Mouse (Mus musculus): Measurements from ENCODE around the gene Arhgef25.

The Arhgef25 gene

GRCm38 (mm10) chr10:127189651-127190381, at the start of gene Arhgef25:
Arhgef25 (minus strand) TSS chr10:127190083.
- DNase-seq (ENCODE audit: low spot score) = no peak

DNA sequence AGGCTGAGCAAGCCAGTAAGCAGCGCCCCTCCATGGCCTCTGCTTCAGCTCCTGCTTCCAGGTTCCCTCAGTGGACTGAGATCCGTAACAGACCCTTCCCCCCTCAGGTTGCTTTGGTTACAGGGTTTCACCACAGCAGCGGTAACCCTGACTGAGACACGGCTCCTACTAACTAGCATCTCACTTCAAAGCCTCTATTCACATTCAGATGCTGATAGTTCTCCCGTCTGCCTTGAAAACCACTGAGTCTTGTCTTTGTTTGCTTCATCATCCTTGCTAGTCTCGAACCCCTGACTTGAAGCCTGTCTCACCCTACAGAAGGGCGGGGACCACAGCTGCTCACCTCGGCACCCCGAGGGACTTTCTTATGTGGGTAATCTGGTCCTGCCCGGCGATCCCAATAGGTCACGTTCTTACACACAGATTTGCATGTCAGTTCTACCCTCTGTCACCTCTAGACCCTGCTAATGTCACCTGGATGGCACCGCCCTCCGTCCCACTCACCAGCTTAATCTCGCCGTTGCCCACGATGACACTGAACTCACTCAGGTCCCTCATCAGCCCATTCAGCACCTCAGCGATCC, 48.5 kb upstream of the Arhgef25 start:
- DNase-seq (ENCODE audit: low spot score) = no peak

GRCm38 (mm10) chr10:127236541-127236940, 46.7 kb upstream of the Arhgef25 start:
- no peak for DNase-seq (ENCODE audit: low spot score)

GRCm38 (mm10) chr10:127233141-127233540, 43.3 kb upstream of the Arhgef25 start:
- DNase-seq (ENCODE audit: low spot score) = no peak

DNA sequence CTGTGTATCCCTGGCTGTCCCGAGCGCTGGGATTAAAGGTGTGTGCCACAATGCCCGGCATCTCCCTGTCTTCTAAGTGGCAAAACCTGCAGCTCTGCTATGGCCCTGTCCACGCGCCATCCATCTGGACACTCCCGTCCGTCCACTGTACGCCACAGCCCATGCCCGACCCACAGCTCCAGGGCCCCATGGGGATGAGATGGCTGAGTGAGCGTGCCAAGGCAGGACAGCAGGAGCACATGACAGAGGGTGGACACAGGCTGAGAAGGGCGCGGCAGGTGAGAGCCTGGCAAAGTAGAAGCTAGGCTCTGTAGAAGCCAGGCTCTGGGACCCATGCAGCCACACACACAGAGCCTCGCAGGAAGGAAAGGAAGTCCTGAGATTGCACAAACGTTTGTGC, 41.9 kb upstream of the Arhgef25 start:
- no peak for DNase-seq (ENCODE audit: low spot score)

DNA sequence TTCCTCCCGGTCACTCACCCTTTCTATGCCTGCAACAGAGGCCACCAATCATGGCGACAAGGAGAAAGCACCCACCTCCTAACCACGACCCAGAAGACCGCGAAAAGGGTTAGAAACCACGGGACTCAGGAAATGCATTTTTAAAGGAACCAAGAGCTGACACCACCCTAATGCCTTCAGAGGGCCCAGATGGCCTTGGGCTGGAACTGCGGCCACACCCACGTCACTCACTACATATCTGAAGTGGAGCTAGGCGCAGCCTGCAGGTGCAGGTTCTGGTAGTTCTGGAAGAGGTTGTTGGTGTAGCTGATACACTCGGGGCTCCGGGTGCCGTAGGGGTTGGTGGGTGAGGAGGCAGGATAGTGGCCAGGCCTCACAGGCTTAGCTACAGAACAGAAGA, 40.8 kb upstream of the Arhgef25 start:
- DNase-seq (ENCODE audit: low spot score) = no peak

- DNase-seq (ENCODE audit: low spot score) = peak; percentile 47
Observed at GRCm38 (mm10) chr10:127228897-127229296, 39.0 kb upstream of the Arhgef25 start.

DNA sequence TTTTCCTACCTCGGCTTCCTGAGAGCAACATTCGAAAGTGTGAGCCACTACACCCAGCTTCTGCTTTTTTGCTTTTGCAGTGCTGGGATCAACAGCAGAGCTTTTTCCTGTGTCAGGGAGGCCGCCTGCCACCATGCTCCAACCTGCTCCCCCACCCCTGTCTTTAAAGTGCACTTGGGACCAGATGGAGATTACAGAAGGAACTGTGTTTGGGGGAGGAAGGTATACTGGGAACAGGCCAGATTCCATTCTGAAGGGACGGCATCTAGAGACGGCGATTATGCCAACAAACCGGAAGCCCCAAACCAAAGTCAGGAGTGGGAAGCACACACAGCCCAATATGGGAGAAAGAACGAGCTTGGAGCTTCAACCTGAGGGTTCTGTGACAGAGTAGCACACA, 37.3 kb upstream of the Arhgef25 start:
- no peak for DNase-seq (ENCODE audit: low spot score)

DNA sequence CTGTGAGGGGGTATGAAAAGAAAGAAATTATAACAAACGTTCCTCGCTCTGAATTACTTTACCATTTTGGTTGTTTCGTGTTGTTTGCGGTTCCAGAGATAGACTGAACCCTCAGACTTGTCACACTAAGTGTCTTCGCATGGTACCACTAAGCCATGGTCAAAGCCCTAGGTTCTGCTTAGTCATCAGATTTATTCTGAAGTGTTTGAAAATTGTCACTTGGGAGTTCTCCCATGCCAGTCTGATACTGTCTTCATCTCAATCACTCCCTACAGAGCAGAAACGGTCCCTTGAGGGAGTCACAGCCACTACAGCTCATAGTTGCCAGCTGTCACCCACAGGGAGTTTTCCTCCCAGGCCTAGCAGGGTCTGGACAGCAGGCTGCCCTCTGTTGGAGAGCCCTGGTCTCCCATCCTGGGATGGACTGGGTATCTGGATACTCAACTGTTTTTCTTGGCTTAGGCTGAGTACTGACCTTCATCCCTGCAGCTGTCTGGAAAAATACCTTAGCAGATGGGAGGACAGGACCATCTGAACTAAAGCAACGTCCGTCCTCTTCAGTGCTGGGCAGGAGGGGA, 36.5 kb upstream of the Arhgef25 start:
- no peak for DNase-seq (ENCODE audit: low spot score)

DNA sequence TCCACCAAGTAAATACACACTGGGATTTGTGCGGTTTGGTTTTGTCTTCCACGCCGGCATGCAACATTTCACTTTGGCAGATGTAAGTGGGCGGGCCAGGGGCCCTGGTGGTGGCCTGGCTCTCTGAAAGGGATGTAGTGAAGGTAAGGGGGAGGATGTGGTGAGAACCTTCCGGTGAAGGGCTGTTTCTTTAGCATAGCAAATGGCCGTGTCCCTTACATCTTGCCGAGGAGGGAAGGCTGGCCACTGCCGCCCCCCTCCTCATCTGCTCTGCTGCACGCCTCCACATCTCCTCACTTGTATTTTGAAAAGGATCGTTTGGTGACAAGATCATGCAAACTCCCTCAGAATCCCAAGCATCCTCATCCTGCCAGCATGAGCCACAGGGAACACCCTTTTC, 35.8 kb upstream of the Arhgef25 start:
- no peak for DNase-seq (ENCODE audit: low spot score)

DNA sequence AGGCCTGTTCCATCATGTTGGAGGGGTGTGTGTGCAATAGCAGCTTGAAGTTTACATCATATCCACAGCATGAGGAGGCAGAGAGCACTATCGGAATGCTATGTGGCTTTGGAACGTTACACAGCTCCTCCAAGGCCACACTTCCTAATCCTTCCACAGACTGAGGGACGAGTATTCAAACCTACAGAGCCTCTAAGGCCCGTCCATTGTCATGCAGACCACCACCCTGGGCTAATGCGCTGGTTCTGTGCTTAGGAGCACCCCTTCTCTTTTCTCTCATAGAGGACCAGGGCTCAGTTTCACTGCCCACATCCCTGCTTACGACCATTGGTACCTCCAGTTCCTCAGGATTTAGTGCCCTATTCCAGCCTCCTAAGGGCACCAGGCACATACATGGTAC, 35.3 kb upstream of the Arhgef25 start:
- no peak for DNase-seq (ENCODE audit: low spot score)

DNA sequence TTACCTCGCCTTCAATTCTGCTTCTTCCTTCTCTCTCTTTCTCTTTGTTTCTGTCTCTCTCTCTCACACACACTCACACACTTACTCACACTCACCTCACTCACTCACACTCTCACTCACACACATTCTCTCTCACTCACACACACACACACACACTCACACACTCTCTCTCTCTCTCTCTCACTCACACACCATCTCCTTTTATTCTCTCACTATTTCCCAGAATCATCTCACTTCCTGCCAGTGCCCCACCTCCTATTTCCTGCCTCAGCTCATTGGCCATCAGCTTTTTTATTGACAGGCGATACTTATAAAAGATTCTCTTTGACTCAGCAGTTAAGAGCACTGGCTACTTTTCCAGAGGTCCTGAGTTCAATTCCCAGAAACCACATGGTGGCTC, 28.5 kb upstream of the Arhgef25 start:
- DNase-seq (ENCODE audit: low spot score) = no peak

DNA sequence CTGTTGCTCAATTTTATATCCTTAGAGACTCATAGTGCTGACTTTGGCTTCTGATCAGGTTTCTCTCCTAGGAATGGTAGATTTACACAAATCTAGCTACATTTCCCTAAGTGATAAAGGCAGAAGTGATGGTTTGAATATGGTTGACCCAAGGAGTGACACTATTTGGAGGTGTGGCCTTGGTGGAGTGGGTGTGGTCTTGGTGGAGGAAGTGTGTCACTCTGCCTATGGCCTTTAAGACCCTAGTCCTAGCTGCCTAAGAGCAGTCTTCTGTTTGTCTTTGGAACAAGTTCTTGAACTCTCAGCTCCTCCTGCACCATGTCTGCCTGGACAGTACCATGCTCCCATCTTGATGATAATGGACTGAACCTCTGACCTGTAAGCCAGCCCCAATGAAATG, 27.3 kb upstream of the Arhgef25 start:
- no peak for DNase-seq (ENCODE audit: low spot score)

DNA sequence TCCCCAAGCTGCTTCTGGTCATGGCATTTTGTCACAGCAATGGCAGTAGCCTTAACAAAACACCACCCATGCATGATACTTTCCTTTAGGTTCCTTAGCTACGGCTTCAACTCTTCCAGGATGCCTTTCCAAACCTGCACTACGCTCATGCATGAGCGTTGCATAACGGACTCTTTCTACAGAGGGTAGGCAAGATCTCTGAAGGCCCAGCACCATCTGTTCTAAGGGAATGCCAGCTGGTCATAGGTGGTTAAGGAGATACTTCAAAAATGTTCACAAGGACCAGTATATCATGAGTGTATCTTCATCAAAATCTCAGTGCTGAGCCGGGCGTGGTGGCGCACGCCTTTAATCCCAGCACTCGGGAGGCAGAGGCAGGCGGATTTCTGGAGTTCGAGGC, 26.6 kb upstream of the Arhgef25 start:
- no peak for DNase-seq (ENCODE audit: low spot score)

DNA sequence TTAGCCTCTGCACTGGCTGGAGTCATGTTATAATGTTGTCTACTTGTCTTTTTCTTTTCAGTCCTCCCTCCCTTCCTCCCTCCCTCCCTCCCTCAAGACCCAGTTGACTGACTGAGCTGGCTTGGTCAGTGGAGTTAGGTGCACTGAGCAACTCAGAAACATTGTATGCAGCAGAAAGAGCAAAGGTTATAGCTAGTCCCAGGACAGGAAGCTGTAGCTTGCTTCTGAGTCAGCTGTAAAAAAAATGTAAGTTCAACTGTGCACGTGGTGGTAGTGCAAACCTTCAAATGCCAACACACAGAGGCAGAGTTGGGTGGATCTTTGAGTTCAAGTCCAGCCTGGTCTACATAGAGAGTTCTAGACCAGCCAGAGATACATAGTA, 24.5 kb upstream of the Arhgef25 start:
- no peak for DNase-seq (ENCODE audit: low spot score)

DNA sequence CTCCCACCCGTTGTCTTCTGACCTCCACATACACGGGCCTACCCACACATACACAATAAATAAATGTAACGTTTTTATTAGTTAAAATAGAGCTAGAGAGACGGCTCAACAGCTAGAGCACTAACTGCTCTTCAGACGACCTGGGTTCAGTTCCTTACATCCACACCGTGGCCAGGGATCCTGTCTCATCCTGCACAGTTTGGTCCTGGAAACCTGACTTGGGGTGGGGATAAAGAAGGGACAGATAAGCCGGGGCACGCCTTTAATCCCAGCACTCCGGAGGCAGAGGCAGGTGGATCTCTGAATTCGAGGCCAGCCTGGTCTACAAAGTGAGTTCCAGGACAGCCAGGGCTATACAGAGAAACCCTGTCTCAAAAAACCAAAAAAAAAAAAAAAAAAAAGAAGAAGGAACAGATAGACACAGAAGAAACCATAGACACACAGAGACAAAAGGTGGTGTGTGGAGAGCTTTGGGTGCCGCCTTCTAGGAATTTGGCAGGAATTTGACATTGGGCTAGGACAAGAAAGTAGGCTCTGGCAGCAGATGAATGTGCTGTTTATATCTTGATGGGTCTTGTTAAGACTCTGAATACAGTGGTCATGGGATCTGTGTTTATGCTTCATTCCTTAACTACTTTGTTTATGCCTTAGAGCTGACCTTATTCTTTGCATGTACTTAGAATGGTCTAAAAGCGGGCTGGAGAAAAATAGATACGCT, 24.0 kb upstream of the Arhgef25 start:
- no peak for DNase-seq (ENCODE audit: low spot score)

- no peak for DNase-seq (ENCODE audit: low spot score)
Observed at GRCm38 (mm10) chr10:127213272-127213671, 23.4 kb upstream of the Arhgef25 start.

DNA sequence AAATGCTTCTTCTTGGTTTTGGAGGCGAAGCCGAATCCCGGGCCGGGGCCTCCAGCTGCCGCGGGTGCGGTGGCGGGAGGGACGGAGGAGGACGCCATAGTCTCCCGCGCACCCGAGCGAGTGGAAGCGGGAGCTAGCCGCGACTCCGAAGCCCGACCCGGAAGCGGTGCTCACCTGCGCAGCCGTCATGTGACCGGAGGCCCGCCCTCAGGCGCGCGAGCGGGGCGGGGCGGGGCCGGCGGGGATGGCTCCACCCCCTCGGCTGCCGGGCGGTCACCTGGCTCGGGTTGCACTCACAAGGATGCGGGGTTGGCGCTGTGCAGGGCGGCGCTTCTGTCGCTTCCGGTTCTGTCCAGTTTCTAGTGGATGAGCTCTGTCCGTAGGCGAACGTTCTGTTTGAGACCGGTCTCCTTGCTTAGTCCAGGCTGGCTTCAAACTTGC, 21.6 kb upstream of the Arhgef25 start, which contains the start of gene Pip4k2c:
Gene Pip4k2c (minus strand): TSS at position 172 of the 441 bp plus-strand sequence.
- peak; percentile 90 for DNase-seq (ENCODE audit: low spot score)

GRCm38 (mm10) chr10:127210961-127211405, 21.1 kb upstream of the Arhgef25 start:
- no peak for DNase-seq (ENCODE audit: low spot score)

DNA sequence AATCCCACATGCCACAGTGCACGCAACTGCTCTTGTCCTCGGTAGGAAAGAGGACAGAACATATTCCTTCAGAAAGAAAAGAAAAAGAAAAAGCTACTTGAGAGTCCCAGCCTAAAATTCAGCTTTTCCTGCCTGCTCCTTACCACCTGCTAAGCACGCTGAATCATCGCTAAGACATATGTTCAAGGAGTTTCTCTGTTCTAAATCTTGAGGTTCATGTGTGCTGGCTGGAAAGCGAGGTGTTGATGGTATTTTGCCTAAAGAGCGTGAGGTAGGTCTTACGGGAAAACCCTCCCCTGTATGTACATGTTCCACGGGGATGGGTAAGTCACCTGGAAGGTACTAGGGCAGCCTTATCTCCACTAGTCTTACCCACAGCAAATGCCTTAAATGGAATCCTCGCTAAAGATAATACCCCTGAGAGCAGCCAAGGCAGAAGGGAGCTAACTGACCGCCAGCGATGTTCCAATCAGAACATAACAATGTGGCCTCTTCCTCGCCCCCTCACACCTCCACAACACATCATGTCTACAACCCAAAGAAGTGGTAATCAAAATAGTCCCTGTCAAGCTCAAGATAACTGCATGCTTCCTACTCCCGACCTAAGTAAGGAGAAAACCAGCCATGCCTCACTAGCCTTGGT, 20.2 kb upstream of the Arhgef25 start:
- no peak for DNase-seq (ENCODE audit: low spot score)

- no peak for DNase-seq (ENCODE audit: low spot score)
Observed at GRCm38 (mm10) chr10:127208921-127209320, 19.0 kb upstream of the Arhgef25 start.

- no peak for DNase-seq (ENCODE audit: low spot score)
Observed at GRCm38 (mm10) chr10:127205373-127205772, 15.5 kb upstream of the Arhgef25 start.
